Mouse (Mus musculus) brain, embryonic 14.5 days (tissue): ENCODE measurements around the gene Lrch1.

Source experiments
- CTCF ChIP-seq: fragments of 200-500 bp; IDR thresholded peaks from 2 replicates; pipeline ENCODE4 v1.5.1; 2012; ENCODE audit warnings: inconsistent platforms, mild to moderate bottlenecking, moderate library complexity, borderline replicate concordance; ENCODE audit not compliant: insufficient read depth, insufficient read length; ENCODE audit errors: extremely low read depth
- POLR2A ChIP-seq: fragments of 200-500 bp; IDR thresholded peaks from 2 replicates; pipeline ENCODE4 v1.6.1; 2012; ENCODE audit warnings: mild to moderate bottlenecking, inconsistent platforms, borderline replicate concordance; ENCODE audit not compliant: poor library complexity, insufficient read depth, insufficient read length, severe bottlenecking; ENCODE audit errors: extremely low read depth

GRCm38 (mm10) chr14:74945266-74946215 lies 2.1 kb downstream of the Lrch1 start:
- TF ChIP-seq POLR2A (no peak), CTCF (no peak)
